Mouse (Mus musculus): ENCODE measurements around the gene Gpr101.

Gpr101 gene

DNA sequence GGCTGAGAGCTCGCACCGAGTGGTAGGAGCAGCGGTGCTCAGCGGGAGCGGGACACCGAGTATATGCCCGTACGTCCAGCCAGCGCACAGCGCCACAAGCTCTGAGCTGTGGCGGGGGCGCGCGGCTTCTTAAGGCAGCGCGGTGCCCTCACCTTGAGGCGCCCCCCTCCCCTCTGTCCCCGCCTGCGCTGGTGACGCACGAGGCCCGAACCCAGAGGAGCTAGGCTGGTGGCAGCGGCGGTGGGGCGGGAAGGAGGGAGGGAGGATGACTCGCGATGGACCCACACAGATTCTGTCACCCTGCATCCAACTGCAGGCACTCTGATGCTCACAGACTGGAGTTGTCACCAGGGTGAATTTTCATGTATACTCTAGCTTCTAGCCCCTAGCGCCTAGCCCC, at the start of gene Gpr101:
Gpr101 (minus strand) TSS at position 124 of the 400 bp plus-strand sequence.
- peak; percentile 47 for DNase-seq

DNA sequence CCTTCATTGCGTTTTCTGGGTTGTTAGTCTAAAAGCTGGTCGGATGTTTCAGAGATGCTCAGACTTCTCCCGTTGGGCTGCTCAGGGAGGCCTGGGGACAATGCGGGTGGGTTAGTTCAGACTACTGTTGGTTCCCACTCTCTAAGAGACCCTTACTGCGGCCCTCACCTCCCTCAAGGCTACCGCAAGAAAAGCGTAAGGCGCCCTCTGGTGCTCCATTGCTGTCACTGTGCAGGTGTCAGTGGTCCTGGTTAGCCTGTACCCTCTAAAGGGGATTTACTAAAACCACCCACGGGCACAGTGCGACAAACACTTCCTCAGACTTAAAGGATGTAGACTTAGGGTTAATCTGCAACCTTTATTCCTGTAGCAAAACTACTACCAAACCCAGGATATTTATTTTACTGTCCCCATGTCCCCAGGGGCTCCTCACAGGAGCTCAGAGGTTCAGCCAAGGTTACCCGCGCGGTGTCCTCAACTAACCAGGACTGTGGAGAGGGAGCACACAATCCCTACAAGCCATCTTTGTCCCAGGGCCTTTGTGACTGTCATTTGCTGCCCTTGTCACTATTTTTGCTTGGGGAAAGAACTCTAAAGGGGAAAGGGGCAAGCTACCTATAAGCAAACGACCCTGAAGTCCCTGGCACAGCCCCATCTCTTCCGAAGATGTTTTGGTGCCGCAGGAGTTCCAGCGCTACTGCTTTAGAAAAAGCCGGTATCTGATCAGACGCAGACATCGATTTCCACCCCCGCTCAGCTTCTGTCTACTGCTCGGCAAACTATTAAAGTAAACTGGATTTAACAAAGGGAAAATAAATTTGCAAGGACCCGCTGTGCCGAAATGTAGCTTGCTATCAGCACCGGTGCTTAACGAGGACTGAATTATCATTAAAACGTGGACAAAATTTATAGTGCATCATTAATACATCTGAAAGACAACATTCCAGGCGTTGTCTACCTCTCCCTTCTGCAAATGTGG, 17.8 kb upstream of the Gpr101 start:
- DNase-seq, result peak; percentile 37

DNA sequence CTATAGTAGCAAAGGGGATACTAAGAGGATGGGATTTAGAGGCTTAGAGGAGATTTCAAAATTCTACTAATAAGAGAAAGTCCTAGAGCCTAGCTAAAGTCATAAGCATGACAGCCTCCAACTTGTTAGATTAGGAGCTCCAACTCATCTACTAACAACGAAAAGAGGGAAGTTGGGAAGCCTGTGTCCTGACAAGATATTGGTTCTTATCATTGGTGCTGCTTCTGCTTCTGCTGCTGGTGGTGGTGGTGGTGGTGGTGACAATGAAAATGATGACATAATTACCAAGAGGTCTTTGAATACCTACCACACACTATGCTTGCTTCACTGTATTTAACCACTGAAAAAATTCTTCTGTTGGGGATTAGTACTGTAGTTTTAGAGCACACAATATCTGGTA, 2.7 kb upstream of the Gpr101 start:
- no peak for DNase-seq
